Mouse (Mus musculus): ENCODE results near the gene Gm2016. TPM values are rescaled to one million over a fixed set of nuclear protein-coding genes. Genes with fewer than 3 reads are reported as not detected.
"Not testable (repeated sequence)": the region's sequence is repeated elsewhere in the genome, so short reads cannot be mapped to it uniquely, and the experiment has no call there.

Gene Gm2016
- not detected in 2 replicates for polyA plus RNA-seq (2015; fragmentation: Nextera tagmentation; extraction: Ambion mirVana)

- H3K4me3 ChIP-seq (ENCODE audit: low read length); H3K9me3 ChIP-seq (ENCODE audit: control insufficient read depth, low read length); H3K9ac ChIP-seq (ENCODE audit: low read length); ATAC-seq (ENCODE audit: low read depth); H3K27ac ChIP-seq (ENCODE audit: low read length); H3K36me3 ChIP-seq (ENCODE audit: control insufficient read depth, insufficient read depth, low read length); H3K4me2 ChIP-seq (ENCODE audit: low read depth, low read length); H3K27me3 ChIP-seq (ENCODE audit: control insufficient read depth, insufficient read depth, low read depth, low read length); H3K4me1 ChIP-seq (replicated peaks; ENCODE audit: control insufficient read depth, insufficient read depth, low read length): not testable (repeated sequence)
- 77% methylated on average over 5 of the region's 5 CpGs for WGBS
These were observed at the start of gene Gm2016 for GRCm38 (mm10) chr12:87873772-87874171. Gene Gm2016, plus strand, starts transcription at chr12:87874072.

- ATAC-seq (ENCODE audit: low read depth); H3K27me3 ChIP-seq (ENCODE audit: control insufficient read depth, insufficient read depth, low read depth, low read length); H3K4me1 ChIP-seq (replicated peaks; ENCODE audit: control insufficient read depth, insufficient read depth, low read length); H3K4me3 ChIP-seq (ENCODE audit: low read length); H3K9me3 ChIP-seq (ENCODE audit: control insufficient read depth, low read length); H3K9ac ChIP-seq (ENCODE audit: low read length); H3K27ac ChIP-seq (ENCODE audit: low read length); H3K4me2 ChIP-seq (ENCODE audit: low read depth, low read length); H3K36me3 ChIP-seq (ENCODE audit: control insufficient read depth, insufficient read depth, low read length): not testable (repeated sequence)
- WGBS, result 69% methylated on average over 1 of the region's 2 CpGs
These were observed 31.6 kb upstream of the Gm2016 start, which contains the start of gene Gm2001 for GRCm38 (mm10) chr12:87842239-87842638. Gene Gm2001, minus strand, starts transcription at chr12:87842339.

GRCm38 (mm10) chr12:87850657-87851056, 23.2 kb upstream of the Gm2016 start:
- not testable (repeated sequence) for H3K4me2 ChIP-seq (ENCODE audit: low read depth, low read length); ATAC-seq (ENCODE audit: low read depth); H3K27me3 ChIP-seq (ENCODE audit: control insufficient read depth, insufficient read depth, low read depth, low read length); H3K9me3 ChIP-seq (ENCODE audit: control insufficient read depth, low read length); H3K9ac ChIP-seq (ENCODE audit: low read length); H3K4me3 ChIP-seq (ENCODE audit: low read length); H3K27ac ChIP-seq (ENCODE audit: low read length); H3K36me3 ChIP-seq (ENCODE audit: control insufficient read depth, insufficient read depth, low read length); H3K4me1 ChIP-seq (replicated peaks; ENCODE audit: control insufficient read depth, insufficient read depth, low read length)
- no CpG with 5 or more reads among the region's 2 CpGs for WGBS

- not testable (repeated sequence) for H3K4me2 ChIP-seq (ENCODE audit: low read depth, low read length); H3K9ac ChIP-seq (ENCODE audit: low read length); H3K4me1 ChIP-seq (replicated peaks; ENCODE audit: control insufficient read depth, insufficient read depth, low read length); H3K9me3 ChIP-seq (ENCODE audit: control insufficient read depth, low read length); H3K36me3 ChIP-seq (ENCODE audit: control insufficient read depth, insufficient read depth, low read length); H3K27me3 ChIP-seq (ENCODE audit: control insufficient read depth, insufficient read depth, low read depth, low read length); ATAC-seq (ENCODE audit: low read depth); H3K27ac ChIP-seq (ENCODE audit: low read length); H3K4me3 ChIP-seq (ENCODE audit: low read length)
- 78% methylated on average over 1 of the region's 1 CpGs for WGBS
These were observed 17.8 kb upstream of the Gm2016 start for GRCm38 (mm10) chr12:87856067-87856466.

- not testable (repeated sequence) for H3K9me3 ChIP-seq (ENCODE audit: control insufficient read depth, low read length); H3K4me2 ChIP-seq (ENCODE audit: low read depth, low read length); H3K36me3 ChIP-seq (ENCODE audit: control insufficient read depth, insufficient read depth, low read length); H3K27me3 ChIP-seq (ENCODE audit: control insufficient read depth, insufficient read depth, low read depth, low read length); H3K4me3 ChIP-seq (ENCODE audit: low read length); H3K4me1 ChIP-seq (replicated peaks; ENCODE audit: control insufficient read depth, insufficient read depth, low read length); H3K9ac ChIP-seq (ENCODE audit: low read length); ATAC-seq (ENCODE audit: low read depth); H3K27ac ChIP-seq (ENCODE audit: low read length)
- WGBS, result 79% methylated on average over 23 of the region's 23 CpGs
These were observed 11.9 kb upstream of the Gm2016 start for GRCm38 (mm10) chr12:87861740-87862692.

- not testable (repeated sequence) for H3K27ac ChIP-seq (ENCODE audit: low read length); H3K36me3 ChIP-seq (ENCODE audit: control insufficient read depth, insufficient read depth, low read length); H3K9me3 ChIP-seq (ENCODE audit: control insufficient read depth, low read length); H3K27me3 ChIP-seq (ENCODE audit: control insufficient read depth, insufficient read depth, low read depth, low read length); H3K9ac ChIP-seq (ENCODE audit: low read length); H3K4me2 ChIP-seq (ENCODE audit: low read depth, low read length); H3K4me1 ChIP-seq (replicated peaks; ENCODE audit: control insufficient read depth, insufficient read depth, low read length); ATAC-seq (ENCODE audit: low read depth); H3K4me3 ChIP-seq (ENCODE audit: low read length)
- WGBS, result 95% methylated on average over 8 of the region's 11 CpGs
These were observed 10.2 kb upstream of the Gm2016 start for GRCm38 (mm10) chr12:87863638-87864037.

GRCm38 (mm10) chr12:87864048-87864447, 9.8 kb upstream of the Gm2016 start:
- 0 out of 2 replicates have a peak, but pooled peaks have one; percentile 47 for ATAC-seq (ENCODE audit: low read depth)
- not testable (repeated sequence) for H3K4me2 ChIP-seq (ENCODE audit: low read depth, low read length); H3K27ac ChIP-seq (ENCODE audit: low read length); H3K27me3 ChIP-seq (ENCODE audit: control insufficient read depth, insufficient read depth, low read depth, low read length); H3K4me1 ChIP-seq (replicated peaks; ENCODE audit: control insufficient read depth, insufficient read depth, low read length); H3K9me3 ChIP-seq (ENCODE audit: control insufficient read depth, low read length); H3K36me3 ChIP-seq (ENCODE audit: control insufficient read depth, insufficient read depth, low read length); H3K4me3 ChIP-seq (ENCODE audit: low read length); H3K9ac ChIP-seq (ENCODE audit: low read length)
- WGBS, result 60% methylated on average over 2 of the region's 2 CpGs

- H3K4me2 ChIP-seq (ENCODE audit: low read depth, low read length); H3K9me3 ChIP-seq (ENCODE audit: control insufficient read depth, low read length); H3K4me1 ChIP-seq (replicated peaks; ENCODE audit: control insufficient read depth, insufficient read depth, low read length); H3K36me3 ChIP-seq (ENCODE audit: control insufficient read depth, insufficient read depth, low read length); H3K27me3 ChIP-seq (ENCODE audit: control insufficient read depth, insufficient read depth, low read depth, low read length); H3K27ac ChIP-seq (ENCODE audit: low read length); H3K4me3 ChIP-seq (ENCODE audit: low read length); H3K9ac ChIP-seq (ENCODE audit: low read length); ATAC-seq (ENCODE audit: low read depth): not testable (repeated sequence)
- WGBS, result 88% methylated on average over 1 of the region's 1 CpGs
These were observed 21.2 kb downstream of the Gm2016 start, which contains the start of gene Gm2022 for GRCm38 (mm10) chr12:87895070-87895469. Gene Gm2022, plus strand, starts transcription at chr12:87895370.

- H3K36me3 ChIP-seq (ENCODE audit: control insufficient read depth, insufficient read depth, low read length); H3K9me3 ChIP-seq (ENCODE audit: control insufficient read depth, low read length); ATAC-seq (ENCODE audit: low read depth); H3K4me2 ChIP-seq (ENCODE audit: low read depth, low read length); H3K9ac ChIP-seq (ENCODE audit: low read length); H3K27ac ChIP-seq (ENCODE audit: low read length); H3K4me1 ChIP-seq (replicated peaks; ENCODE audit: control insufficient read depth, insufficient read depth, low read length); H3K4me3 ChIP-seq (ENCODE audit: low read length); H3K27me3 ChIP-seq (ENCODE audit: control insufficient read depth, insufficient read depth, low read depth, low read length): not testable (repeated sequence)
- 85% methylated on average over 2 of the region's 2 CpGs for WGBS
These were observed 45.8 kb downstream of the Gm2016 start, which contains the start of gene Gm2035 for GRCm38 (mm10) chr12:87919721-87920120. Gene Gm2035, minus strand, starts transcription at chr12:87919857.
